Mouse (Mus musculus) v-Abl transformed pro-B cells (cell line): ENCODE data around the gene Herc4.
"Not testable (repeated sequence)": the region's sequence is repeated elsewhere in the genome, so short reads cannot be mapped to it uniquely, and the experiment has no call there.

Experiments used
- in situ Hi-C, 2 experiments: fragments of 400-800 bp; cut with MboI; formaldehyde crosslinking; loops; one replicate each; pipeline ENCODE4 v1.15.1; 2025; ENCODE audit not compliant: unreplicated experiment in 2 of 2

Herc4 gene

DNA sequence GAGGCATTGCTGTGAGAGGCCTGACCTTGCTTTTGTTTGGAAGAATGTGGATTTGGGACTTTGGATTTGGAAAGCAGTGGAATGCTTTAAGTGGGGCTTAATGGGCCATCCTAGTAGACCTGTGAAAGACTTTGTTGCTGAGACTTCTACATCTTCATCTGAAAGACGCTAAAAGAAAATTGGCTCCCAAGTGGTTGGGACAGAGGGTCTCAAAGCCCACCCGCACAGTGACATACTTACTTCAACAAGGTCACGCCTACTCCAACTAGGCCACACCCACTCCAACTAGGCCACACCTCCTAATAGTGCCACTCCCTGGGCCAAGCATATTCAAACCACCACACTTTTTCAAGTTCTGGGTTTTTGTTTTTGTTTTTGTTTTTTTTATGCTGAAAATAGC, 101.1 kb downstream of the Herc4 start:
- in situ Hi-C loops, result no loop called here

- in situ Hi-C loops, result no loop called here
Observed at GRCm38 (mm10) chr10:63348291-63348690, 104.7 kb downstream of the Herc4 start.

DNA sequence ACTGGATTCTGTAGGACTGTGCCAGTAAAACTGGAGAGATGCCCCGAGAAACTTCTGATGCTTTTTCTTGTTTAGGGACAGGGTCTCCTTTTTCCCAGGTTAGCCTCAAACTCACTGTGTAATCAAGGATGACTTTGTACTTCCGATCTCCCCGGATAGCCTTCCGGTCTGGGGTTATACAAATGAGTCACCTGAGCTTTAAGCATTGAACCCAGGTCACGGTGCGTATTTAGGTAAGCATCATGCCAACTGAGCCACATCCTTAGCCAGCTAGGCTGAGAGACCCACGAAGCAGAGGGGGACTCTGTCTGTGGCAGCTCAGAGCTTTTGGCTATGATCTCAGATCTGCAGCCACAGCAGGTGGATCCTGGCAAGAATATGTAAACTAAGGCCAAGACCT, 107.1 kb downstream of the Herc4 start:
- in situ Hi-C loops, result no loop called here

DNA sequence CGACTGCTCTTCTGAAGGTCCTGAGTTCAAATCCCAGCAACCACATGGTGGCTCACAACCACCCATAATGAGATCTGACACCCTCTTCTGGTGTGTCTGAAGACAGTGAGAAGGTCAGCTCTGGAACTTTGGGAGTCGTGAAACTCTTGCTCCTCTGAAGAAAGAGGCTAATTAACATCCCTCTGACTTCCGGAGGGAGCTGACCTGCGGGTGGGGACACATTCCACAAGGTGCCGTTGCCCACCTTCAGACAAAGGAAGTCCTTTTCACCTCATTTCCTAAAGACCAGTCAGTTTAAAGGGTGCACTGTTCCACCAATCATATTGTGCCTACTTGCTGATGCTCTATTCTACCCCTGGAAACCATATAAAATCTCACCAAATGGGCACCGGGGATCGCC, 107.5 kb downstream of the Herc4 start:
- in situ Hi-C loops, result not testable (repeated sequence)

DNA sequence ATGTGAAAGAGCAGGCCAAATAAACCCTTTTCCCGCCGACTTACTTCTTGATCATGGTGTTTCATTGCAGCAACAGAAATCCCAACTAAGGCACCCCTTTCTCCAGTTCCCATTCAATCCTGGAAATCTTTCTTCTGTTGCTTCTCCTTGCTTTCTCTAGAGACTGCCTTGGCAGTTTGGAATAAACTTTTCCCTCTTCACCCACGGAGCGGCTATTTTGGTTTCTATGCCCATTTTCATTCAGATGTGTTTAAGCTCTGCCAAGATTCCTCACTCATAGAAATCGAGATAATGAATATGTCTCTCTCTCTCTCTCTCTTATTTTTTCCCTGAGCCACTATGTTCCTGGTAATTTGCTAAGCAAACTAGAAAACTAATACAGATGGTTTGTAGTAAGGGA, 108.5 kb downstream of the Herc4 start:
- in situ Hi-C loops, result no loop called here

- in situ Hi-C loops, result no loop called here
Observed at GRCm38 (mm10) chr10:63360502-63360901, 116.9 kb downstream of the Herc4 start.

DNA sequence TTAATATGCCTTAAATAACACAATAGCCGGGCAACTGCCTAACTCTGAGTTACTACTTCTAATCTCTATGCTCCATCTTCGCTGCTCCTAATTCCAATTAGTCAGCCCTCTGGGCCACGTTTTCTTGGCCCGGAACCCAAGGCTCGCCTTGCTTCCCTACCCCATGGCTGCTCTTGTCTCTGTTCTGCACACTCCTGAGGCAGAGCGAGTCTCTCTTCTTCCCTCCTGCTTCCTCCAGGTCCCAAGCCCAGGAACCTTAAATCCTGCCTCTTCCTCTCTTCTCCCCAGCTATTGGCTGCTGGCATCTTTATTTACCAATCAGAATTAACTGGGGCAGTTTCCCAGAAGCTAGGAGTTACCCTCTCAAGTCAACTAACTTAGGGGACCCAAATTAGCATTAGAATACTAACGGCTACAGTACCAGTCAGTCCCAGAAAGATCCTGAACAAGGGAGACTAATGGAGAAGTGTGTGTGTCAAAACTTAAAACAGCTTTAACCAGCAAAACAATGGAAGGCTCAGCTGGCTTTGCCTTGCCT, 122.4 kb downstream of the Herc4 start:
- in situ Hi-C loops, result no loop called here

- in situ Hi-C loops, result no loop called here
Observed at GRCm38 (mm10) chr10:63367386-63367785, 123.8 kb downstream of the Herc4 start.
